ENCODE assay signal across 8 mouse cellular contexts in the genomic region with DNA sequence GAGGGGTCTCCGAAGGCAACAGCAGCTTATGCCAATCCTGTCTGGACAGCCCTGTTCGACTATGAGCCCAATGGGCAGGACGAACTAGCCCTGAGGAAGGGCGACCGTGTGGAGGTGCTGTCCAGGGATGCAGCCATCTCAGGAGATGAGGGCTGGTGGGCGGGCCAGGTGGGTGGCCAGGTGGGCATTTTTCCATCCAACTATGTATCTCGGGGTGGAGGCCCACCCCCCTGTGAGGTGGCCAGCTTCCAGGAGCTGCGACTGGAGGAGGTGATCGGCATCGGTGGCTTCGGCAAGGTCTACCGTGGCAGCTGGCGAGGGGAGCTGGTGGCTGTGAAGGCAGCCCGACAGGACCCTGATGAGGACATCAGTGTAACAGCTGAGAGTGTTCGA. TPM values are rescaled to one million over a fixed set of nuclear protein-coding genes. Genes with fewer than 3 reads are reported as not detected.
A peak's percentile ranks its signal among the peaks of the same experiment; 100 is the strongest.
DNase-seq lines count a peak whose midpoint lies in the region; ATAC-seq and TF ChIP-seq lines count a peak whose summit lies in the region.
"Had no signal": no experiment of that assay in that cellular context is flagged by ENCODE, and none has a peak within 500 bp of the region (broad histone marks: within the 10 kb centered on the region; RNA-seq: fewer than 3 reads in every experiment).

No protein-coding gene starts in this region.

- no peaks in the 10 kb centered on the region for H3K27me3 ChIP-seq in neural tube, embryonic 11.5 days (ENCODE audit: control insufficient read depth, insufficient read depth, low read length)
- no peaks in the 10 kb centered on the region for H3K27me3 ChIP-seq in embryonic facial prominence, embryonic 11.5 days (ENCODE audit: control insufficient read depth, insufficient read depth, low read length)
- no peaks in the 10 kb centered on the region for H3K27me3 ChIP-seq in hindbrain, postnatal 0 days (ENCODE audit: insufficient read depth, low read length)
- H3K27me3 ChIP-seq in midbrain, embryonic 11.5 days (ENCODE audit: control insufficient read depth, insufficient read depth, low read length): peaks cover 2% of the 10 kb centered on the region; the same call in 1 of the 2 replicates

- H3K9me3 ChIP-seq in neural tube, embryonic 11.5 days (ENCODE audit: control insufficient read depth, low read length): no peaks in the 10 kb centered on the region
- H3K9me3 ChIP-seq in embryonic facial prominence, embryonic 11.5 days (replicated peaks; ENCODE audit: control insufficient read depth, low read length): no peaks in the 10 kb centered on the region
- H3K9me3 ChIP-seq in hindbrain, postnatal 0 days (ENCODE audit: low read length): no peaks in the 10 kb centered on the region
- no peaks in the 10 kb centered on the region for H3K9me3 ChIP-seq in midbrain, embryonic 11.5 days (ENCODE audit: control insufficient read depth, low read length)

- H3K4me1 ChIP-seq in neural tube, embryonic 11.5 days (ENCODE audit: control insufficient read depth, insufficient read depth, low read length): peaks cover 34% of the 10 kb centered on the region
- H3K4me1 ChIP-seq in embryonic facial prominence, embryonic 11.5 days (ENCODE audit: control insufficient read depth, insufficient read depth, low read length): peaks cover 12% of the 10 kb centered on the region
- peaks cover 28% of the 10 kb centered on the region for H3K4me1 ChIP-seq in hindbrain, postnatal 0 days (ENCODE audit: insufficient read depth, low read length)
- peaks cover 35% of the 10 kb centered on the region for H3K4me1 ChIP-seq in midbrain, embryonic 11.5 days (ENCODE audit: control insufficient read depth, insufficient read depth, low read length)

- peak overlapping the region; percentile 79 for H3K4me3 ChIP-seq in neural tube, embryonic 11.5 days (ENCODE audit: low read depth, low read length)
- peak overlapping the region; percentile 71 for H3K4me3 ChIP-seq in embryonic facial prominence, embryonic 11.5 days (ENCODE audit: low read depth, low read length)
- peak overlapping the region; percentile 89 for H3K4me3 ChIP-seq in hindbrain, postnatal 0 days (ENCODE audit: low read length)
- peak overlapping the region; percentile 90 for H3K4me3 ChIP-seq in midbrain, embryonic 11.5 days (ENCODE audit: low read depth, low read length)

- no peak for ATAC-seq in neural tube, embryonic 11.5 days (ENCODE audit: insufficient read depth, low FRiP score, low TSS enrichment)
- no peak for ATAC-seq in embryonic facial prominence, embryonic 11.5 days (replicated peaks; ENCODE audit: insufficient number of reproducible peaks, low FRiP score, low TSS enrichment, low read depth)
- no peak for ATAC-seq in hindbrain, postnatal 0 days
- ATAC-seq in midbrain, embryonic 11.5 days (ENCODE audit: low FRiP score): no peak

- peaks cover 6% of the 10 kb centered on the region for H3K36me3 ChIP-seq in neural tube, embryonic 11.5 days (ENCODE audit: control insufficient read depth, insufficient read depth, low read length)
- peaks cover 3% of the 10 kb centered on the region for H3K36me3 ChIP-seq in embryonic facial prominence, embryonic 11.5 days (replicated peaks; ENCODE audit: control insufficient read depth, insufficient read depth, low read depth, low read length)
- peaks cover 13% of the 10 kb centered on the region for H3K36me3 ChIP-seq in hindbrain, postnatal 0 days (ENCODE audit: insufficient read depth, low read length)
- H3K36me3 ChIP-seq in midbrain, embryonic 11.5 days (ENCODE audit: control insufficient read depth, insufficient read depth, low read length): peaks cover 9% of the 10 kb centered on the region

- H3K27ac ChIP-seq in neural tube, embryonic 11.5 days (ENCODE audit: low read depth, low read length): peak overlapping the region; percentile 78
- H3K27ac ChIP-seq in embryonic facial prominence, embryonic 11.5 days (replicated peaks; ENCODE audit: low read depth, low read length): peak overlapping the region; percentile 61; the same call in 1 of the 2 replicates
- peak overlapping the region; percentile 82; the same call in 1 of the 2 replicates for H3K27ac ChIP-seq in hindbrain, postnatal 0 days
- no peak overlapping the region for H3K27ac ChIP-seq in midbrain, embryonic 11.5 days (ENCODE audit: low read depth, low read length)

- peak overlapping the region; percentile 99 for H3K4me2 ChIP-seq in neural tube, embryonic 11.5 days (ENCODE audit: low read depth)
- H3K4me2 ChIP-seq in embryonic facial prominence, embryonic 11.5 days (ENCODE audit: low read depth, low read length): peak overlapping the region; percentile 71
- H3K4me2 ChIP-seq in hindbrain, postnatal 0 days (ENCODE audit: low read depth, low read length): peak overlapping the region; percentile 100
- peak overlapping the region; percentile 99 for H3K4me2 ChIP-seq in midbrain, embryonic 11.5 days

- WGBS in neural tube, embryonic 11.5 days: 76% methylated on average over 15 of the region's 15 CpGs
- 69% methylated on average over 15 of the region's 15 CpGs for WGBS in embryonic facial prominence, embryonic 11.5 days
- 73% methylated on average over 15 of the region's 15 CpGs for WGBS in hindbrain, postnatal 0 days
- 79% methylated on average over 15 of the region's 15 CpGs for WGBS in midbrain, embryonic 11.5 days

- TF ChIP-seq CTCF in hindbrain, postnatal 0 days (IDR thresholded peaks at IDR 0.05; ENCODE audit: low read depth): no peak

- H3K9ac ChIP-seq in neural tube, embryonic 11.5 days (ENCODE audit: low read length): peak overlapping the region; percentile 80
- H3K9ac ChIP-seq in embryonic facial prominence, embryonic 11.5 days (replicated peaks; ENCODE audit: low read length): peak overlapping the region; percentile 69
- peak overlapping the region; percentile 83 for H3K9ac ChIP-seq in hindbrain, postnatal 0 days (replicated peaks; ENCODE audit: low read length)
- H3K9ac ChIP-seq in midbrain, embryonic 11.5 days (ENCODE audit: low read length): peak overlapping the region; percentile 73

- DNase-seq in neural tube, embryonic 11.5 days (ENCODE audit: low spot score): no peak
- no peak for DNase-seq in neural tube, embryonic 10.5 days (ENCODE audit: extremely low spot score, low spot score)
- DNase-seq in embryonic facial prominence, embryonic 11.5 days (ENCODE audit: low spot score): no peak
- DNase-seq in hindbrain, postnatal 0 days (ENCODE audit: low spot score): no peak
- no peak for DNase-seq in midbrain, embryonic 11.5 days (ENCODE audit: low spot score, missing footprints)
- DNase-seq in natural killer cell, adult 2 months (ENCODE audit: low spot score in 2 of 2): no peak
- DNase-seq in spleen, postnatal 4 days (ENCODE audit: low spot score in 2 of 2): no peak

RNA-seq across cellular contexts. Expression of a gene that starts 1.6 kb away (rescaled TPM):
- 26.9 and 27.7 TPM in 2 replicates for polyA plus RNA-seq in neural tube, embryonic 11.5 days (2014; fragmentation: Nextera tagmentation; extraction: Ambion mirVana)
- polyA plus RNA-seq in embryonic facial prominence, embryonic 11.5 days (2014; fragmentation: Nextera tagmentation; extraction: Ambion mirVana): 17.5 and 22.0 TPM in 2 replicates
- 75.1 and 97.0 TPM in 2 replicates for total RNA-seq in hindbrain, postnatal 0 days (2014; rRNA removed)
- 16.8 and 17.2 TPM in 2 replicates for polyA plus RNA-seq in hindbrain, postnatal 0 days (2015; fragmentation: Nextera tagmentation; extraction: Ambion mirVana)
- 18.6 and 23.1 TPM in 2 replicates for polyA plus RNA-seq in midbrain, embryonic 11.5 days (2014; fragmentation: Nextera tagmentation; extraction: Ambion mirVana)

RNA-seq across cellular contexts. Expression of a gene that starts 1.8 kb away (rescaled TPM):
- polyA plus RNA-seq in neural tube, embryonic 11.5 days (2014; fragmentation: Nextera tagmentation; extraction: Ambion mirVana): 21.0 and 22.0 TPM in 2 replicates
- 13.1 and 14.6 TPM in 2 replicates for polyA plus RNA-seq in embryonic facial prominence, embryonic 11.5 days (2014; fragmentation: Nextera tagmentation; extraction: Ambion mirVana)
- 20.6 and 20.7 TPM in 2 replicates for total RNA-seq in hindbrain, postnatal 0 days (2014; rRNA removed)
- polyA plus RNA-seq in hindbrain, postnatal 0 days (2015; fragmentation: Nextera tagmentation; extraction: Ambion mirVana): 10.0 and 10.7 TPM in 2 replicates
- 14.0 and 17.3 TPM in 2 replicates for polyA plus RNA-seq in midbrain, embryonic 11.5 days (2014; fragmentation: Nextera tagmentation; extraction: Ambion mirVana)

RNA-seq across cellular contexts. Expression of a gene that starts 13.8 kb away (rescaled TPM):
- not detected in 2 replicates for polyA plus RNA-seq in neural tube, embryonic 11.5 days (2014; fragmentation: Nextera tagmentation; extraction: Ambion mirVana)
- not detected in 2 replicates for polyA plus RNA-seq in embryonic facial prominence, embryonic 11.5 days (2014; fragmentation: Nextera tagmentation; extraction: Ambion mirVana)
- total RNA-seq in hindbrain, postnatal 0 days (2014; rRNA removed): not detected in 2 replicates
- 0.19 and 0.61 TPM in 2 replicates for polyA plus RNA-seq in hindbrain, postnatal 0 days (2015; fragmentation: Nextera tagmentation; extraction: Ambion mirVana)
- not detected in 2 replicates for polyA plus RNA-seq in midbrain, embryonic 11.5 days (2014; fragmentation: Nextera tagmentation; extraction: Ambion mirVana)
- total RNA-seq: left cerebral cortex, postnatal 25 days had no signal

RNA-seq across cellular contexts. Expression of a gene that starts 26.8 kb away (rescaled TPM):
- polyA plus RNA-seq in neural tube, embryonic 11.5 days (2014; fragmentation: Nextera tagmentation; extraction: Ambion mirVana): 17.0 and 19.3 TPM in 2 replicates
- polyA plus RNA-seq in embryonic facial prominence, embryonic 11.5 days (2014; fragmentation: Nextera tagmentation; extraction: Ambion mirVana): 12.4 and 13.2 TPM in 2 replicates
- total RNA-seq in hindbrain, postnatal 0 days (2014; rRNA removed): 25.6 and 43.2 TPM in 2 replicates
- polyA plus RNA-seq in hindbrain, postnatal 0 days (2015; fragmentation: Nextera tagmentation; extraction: Ambion mirVana): 18.7 and 18.8 TPM in 2 replicates
- 8.8 and 10.9 TPM in 2 replicates for polyA plus RNA-seq in midbrain, embryonic 11.5 days (2014; fragmentation: Nextera tagmentation; extraction: Ambion mirVana)

RNA-seq across cellular contexts. Expression of a gene that starts 35.8 kb away (rescaled TPM):
- 5.1 and 6.8 TPM in 2 replicates for polyA plus RNA-seq in neural tube, embryonic 11.5 days (2014; fragmentation: Nextera tagmentation; extraction: Ambion mirVana)
- polyA plus RNA-seq in embryonic facial prominence, embryonic 11.5 days (2014; fragmentation: Nextera tagmentation; extraction: Ambion mirVana): 4.5 and 5.5 TPM in 2 replicates
- total RNA-seq in hindbrain, postnatal 0 days (2014; rRNA removed): 16.6 and 19.7 TPM in 2 replicates
- 40.0 and 43.0 TPM in 2 replicates for polyA plus RNA-seq in hindbrain, postnatal 0 days (2015; fragmentation: Nextera tagmentation; extraction: Ambion mirVana)
- 5.3 and 5.4 TPM in 2 replicates for polyA plus RNA-seq in midbrain, embryonic 11.5 days (2014; fragmentation: Nextera tagmentation; extraction: Ambion mirVana)
